Mouse (Mus musculus) stomach, postnatal 0 days (tissue): ENCODE measurements around the gene Ap1s2.

Source experiments
- CTCF ChIP-seq: IDR thresholded peaks from 2 replicates; pipeline ENCODE4 v1.5.1; 2016; ENCODE audit warnings: antibody characterized with exemption, low read depth, mild to moderate bottlenecking, moderate library complexity
- EP300 ChIP-seq: optimal IDR thresholded peaks from 2 replicates; pipeline ENCODE3; 2016; ENCODE audit warnings: antibody characterized with exemption

DNA sequence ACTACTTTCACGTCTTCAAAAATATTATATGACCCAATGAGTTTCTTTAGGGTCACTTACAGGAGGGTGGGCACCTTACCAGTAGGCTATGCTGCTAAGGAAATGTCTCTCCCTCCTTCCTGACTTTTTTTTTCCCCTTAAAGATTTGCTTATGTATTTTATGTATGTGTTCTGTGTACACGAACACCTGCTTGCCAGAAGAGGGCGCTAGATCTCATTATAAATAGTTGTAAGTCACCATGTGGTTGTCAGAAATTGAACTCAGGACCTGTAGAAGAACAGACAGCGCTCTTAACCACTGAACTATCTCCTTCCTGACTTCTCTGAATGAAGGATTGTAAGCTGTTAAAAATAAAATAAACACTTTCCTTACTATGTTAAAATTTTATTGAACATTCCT, 72.7 kb downstream of the Ap1s2 start:
- no peak for TF ChIP-seq EP300
- no peak; the same call in 1 of the 2 replicates for TF ChIP-seq CTCF
